Comparison of ENCODE assay signal across 8 mouse cellular contexts in the genomic region with DNA sequence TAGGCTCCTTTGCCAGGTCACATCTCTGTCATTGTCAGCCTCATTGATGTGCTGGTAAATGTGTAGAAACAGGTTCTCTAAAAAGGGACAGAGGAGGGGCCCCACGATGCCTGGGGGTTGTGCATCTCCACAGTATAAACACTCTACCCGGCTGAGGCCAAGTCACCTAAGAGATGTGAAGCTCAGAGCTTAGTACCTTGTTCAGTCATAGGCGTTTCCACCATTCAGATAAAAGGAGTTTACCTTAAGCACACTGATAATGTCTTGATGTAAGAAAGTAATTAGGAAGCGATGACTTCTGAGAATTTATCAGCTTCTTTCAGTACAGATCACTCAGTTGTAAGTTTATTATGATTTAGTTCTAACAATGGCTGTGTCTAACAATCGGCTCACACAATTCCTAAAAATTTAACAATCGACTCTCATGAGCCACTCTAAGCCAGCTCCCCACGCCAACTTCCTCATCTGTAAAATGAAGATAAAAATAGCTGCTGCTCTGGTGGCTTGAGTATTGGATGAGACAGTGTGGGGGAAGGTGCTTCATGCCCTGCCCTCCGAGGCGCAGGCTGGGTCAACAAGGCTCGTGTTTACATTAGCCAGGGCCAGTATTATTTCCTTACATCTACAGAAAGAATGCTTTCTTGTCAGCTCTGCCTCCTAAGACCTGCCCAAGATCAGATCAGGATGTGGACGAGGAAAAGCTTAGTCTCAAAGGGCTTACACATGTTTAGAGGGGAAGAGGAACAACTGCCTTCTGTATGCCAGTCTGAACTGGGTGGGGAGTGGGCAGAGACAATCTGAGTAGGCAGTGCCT. TPM values are rescaled to one million over a fixed set of nuclear protein-coding genes. Genes with fewer than 3 reads are reported as not detected.
A peak's percentile ranks its signal among the peaks of the same experiment; 100 is the strongest.
DNase-seq lines count a peak whose midpoint lies in the region; TF ChIP-seq lines count a peak whose summit lies in the region.

No protein-coding gene starts in this region.

- H3K27ac ChIP-seq in gastrocnemius, adult 2 months, result peak overlapping the region; percentile 83

- DNase-seq in gastrocnemius, adult 2 months, result no peak
- no peak for DNase-seq in gastrocnemius, adult 8-10 months (ENCODE audit: low spot score in 2 of 2)
- DNase-seq in brain, adult 2 months (ENCODE audit: low read depth, low spot score), result peak; percentile 46
- peak; percentile 27 to 29 for DNase-seq in heart, postnatal 14 days
- peak; percentile 53 for DNase-seq in lung, postnatal 14 days
- no peak for DNase-seq in adrenal gland, postnatal 36 days
- DNase-seq in adrenal gland, postnatal 4 days (ENCODE audit: low spot score in 2 of 2), result no peak
- DNase-seq in frontal cortex, postnatal 10 days (ENCODE audit: low spot score in 2 of 2), result no peak

- intact Hi-C loops in gastrocnemius, adult 2 months (cut with DNase I), result no loop called here
- intact Hi-C loops in heart, postnatal 14 days (cut with DNase I), result no loop called here

- no peak for TF ChIP-seq CTCF in gastrocnemius, adult 2 months (IDR thresholded peaks at IDR 0.05)

- H3K4me3 ChIP-seq in gastrocnemius, adult 2 months, result peak overlapping the region; percentile 38

RNA-seq across cellular contexts. Expression of a gene that starts 22.8 kb away (rescaled TPM):
- 10 to 100 TPM; 15.7 to 65.1 TPM for total RNA-seq in gastrocnemius, adult 2 months (2021)
- 10 to 100 TPM; 32.1 to 69.6 (median 54.1) TPM for total RNA-seq in gastrocnemius, adult 8-10 months (2022)
- 10 to 100 TPM; 16.5 to 16.8 TPM for total RNA-seq in heart, postnatal 14 days (2021)
- total RNA-seq in adrenal gland, postnatal 36 days (2021), result 1 to 10 TPM; 2.2 to 3.4 TPM
- total RNA-seq in adrenal gland, postnatal 4 days (2021), result 1 to 10 TPM; 8.9 to 9.6 TPM

RNA-seq across cellular contexts. Expression of a gene that starts 25.7 kb away (rescaled TPM):
- total RNA-seq in gastrocnemius, adult 2 months (2021), result 10 to 100 TPM; 60.2 to 60.9 TPM
- total RNA-seq in gastrocnemius, adult 8-10 months (2022), result 10 to 100 TPM; 54.6 to 66.0 (median 57.1) TPM
- 10 to 100 TPM; 38.0 to 38.4 TPM for total RNA-seq in heart, postnatal 14 days (2021)
- 100 to 1,000 TPM in 1 of 2 experiments, 10 to 100 TPM in 1; 86.3 to 101 TPM for total RNA-seq in adrenal gland, postnatal 36 days (2021)
- total RNA-seq in adrenal gland, postnatal 4 days (2021), result 100 to 1,000 TPM; 118 to 119 TPM

RNA-seq across cellular contexts. Expression of a gene that starts 31.6 kb away (rescaled TPM):
- 1 to 10 TPM in 1 of 2 experiments, under 1 TPM in 1; 0.67 to 5.5 TPM for total RNA-seq in gastrocnemius, adult 2 months (2021)
- total RNA-seq in gastrocnemius, adult 8-10 months (2022), result 1 to 10 TPM; 1.9 to 5.4 (median 3.8) TPM
- total RNA-seq in heart, postnatal 14 days (2021), result under 1 TPM in 1 of 2 experiments, not detected in 1; 0.39 TPM
- 1 to 10 TPM in 1 of 2 experiments, under 1 TPM in 1; 0.79 to 5.3 TPM for total RNA-seq in adrenal gland, postnatal 36 days (2021)
- 1 to 10 TPM; 3.8 to 4.7 TPM for total RNA-seq in adrenal gland, postnatal 4 days (2021)

RNA-seq across cellular contexts. Expression of a gene that starts 55.4 kb away (rescaled TPM):
- 100 to 1,000 TPM; 238 to 342 TPM for total RNA-seq in gastrocnemius, adult 2 months (2021)
- total RNA-seq in gastrocnemius, adult 8-10 months (2022), result 100 to 1,000 TPM; 270 to 439 (median 347) TPM
- total RNA-seq in heart, postnatal 14 days (2021), result 10 to 100 TPM; 27.1 to 30.5 TPM
- total RNA-seq in adrenal gland, postnatal 36 days (2021), result 1 to 10 TPM; 1.7 to 2.4 TPM
- 10 to 100 TPM; 11.4 to 24.2 TPM for total RNA-seq in adrenal gland, postnatal 4 days (2021)

Comparison
In these comparisons a context has a peak if more than half of its experiments do, and no peak if none do; other contexts are left out.
1. DNase-seq: peak in brain, adult 2 months (single experiment), heart, postnatal 14 days (2 of 2) and lung, postnatal 14 days (single experiment); none in gastrocnemius, adult 2 months (single experiment), gastrocnemius, adult 8-10 months (0 of 2), adrenal gland, postnatal 36 days (0 of 2), adrenal gland, postnatal 4 days (0 of 2) and frontal cortex, postnatal 10 days (0 of 2).